Mouse (Mus musculus) kidney, adult 8-10 months (tissue): ENCODE data around the gene Snrnp25.
A peak's percentile ranks its signal among the peaks of the same experiment; 100 is the strongest.

ENCODE experiments used
- DNase-seq, 2 experiments: peaks; one replicate each; pipeline ENCODE4 v3.0.0; 2022

Snrnp25 gene

DNA sequence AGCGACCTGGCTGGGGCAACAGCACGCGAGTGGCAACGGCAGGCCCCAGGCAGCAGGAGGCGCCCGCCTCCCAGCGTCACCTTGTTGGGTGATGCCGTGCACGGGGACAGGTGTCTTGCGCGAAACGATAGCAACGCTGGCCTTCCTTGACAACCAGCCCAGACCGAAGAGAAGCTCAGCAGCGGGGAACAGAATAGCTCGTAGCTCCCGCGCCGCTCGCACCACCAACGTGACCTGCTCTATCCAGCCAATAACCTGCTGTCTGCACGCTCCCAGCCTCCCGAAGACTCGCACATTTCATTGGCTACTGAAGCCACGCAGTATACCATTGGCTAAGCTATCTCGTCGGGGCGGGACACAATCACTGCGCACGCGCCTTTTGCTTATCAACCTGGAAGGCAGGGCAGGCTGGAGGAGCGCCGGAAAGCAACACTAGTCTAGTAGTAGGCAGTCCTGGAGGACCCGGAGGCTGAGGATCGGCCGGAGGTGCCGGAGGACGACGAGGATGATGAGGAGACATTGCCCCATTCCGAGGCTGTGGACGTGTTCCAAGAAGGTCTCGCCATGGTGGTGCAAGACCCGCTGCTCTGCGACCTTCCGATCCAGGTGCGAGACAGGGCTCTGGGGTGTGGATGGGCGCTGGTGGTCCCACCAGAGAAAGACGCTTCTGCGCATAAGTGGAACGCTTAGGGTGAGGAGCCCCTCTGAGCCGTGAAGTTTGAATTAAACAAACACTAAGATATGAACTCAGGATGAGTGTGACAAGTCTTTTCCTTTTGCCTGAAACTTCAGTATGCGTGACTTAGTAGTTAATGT lies at the start of gene Snrnp25:
TSS of gene Snrnp25 (plus strand) at position 358 of the 816 bp plus-strand sequence.
- peak; percentile 98 for DNase-seq

DNA sequence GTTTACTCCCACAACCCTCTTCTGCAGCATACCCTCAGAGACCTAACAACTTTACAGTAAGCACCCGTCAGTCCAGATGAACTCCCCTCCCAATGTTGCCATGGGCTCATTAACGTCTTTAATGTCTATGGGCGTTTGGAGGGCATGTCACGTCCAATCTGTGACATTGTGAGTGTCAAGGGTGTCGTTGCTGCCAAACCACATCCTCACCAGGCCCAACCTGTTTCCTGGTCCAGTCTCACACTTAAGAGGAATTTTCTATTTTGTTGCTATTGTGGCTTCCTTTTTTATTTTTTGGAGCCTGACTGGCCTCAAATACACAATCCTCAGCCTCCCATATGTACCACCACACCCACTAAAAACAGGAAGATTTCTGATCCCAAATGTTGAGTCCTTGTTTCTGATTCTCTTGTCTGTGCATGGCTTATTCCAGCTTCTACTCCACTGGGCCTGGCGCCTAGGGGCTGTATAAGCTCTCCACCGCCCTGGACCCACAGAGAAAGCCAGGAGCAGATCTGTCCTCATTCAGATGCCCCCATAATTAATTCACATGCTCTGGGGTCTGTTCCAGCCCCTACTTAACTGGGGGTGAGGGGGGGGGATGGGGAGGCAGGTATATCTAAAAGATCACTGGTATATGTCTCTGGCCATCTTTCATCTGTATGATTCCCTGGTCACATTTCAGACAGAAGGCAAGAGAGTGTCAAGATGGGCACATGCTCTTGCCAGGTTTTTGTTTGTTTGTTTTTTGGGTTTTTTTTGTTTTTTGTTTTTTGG lies 48.2 kb upstream of the Snrnp25 start:
- DNase-seq, result no peak

DNA sequence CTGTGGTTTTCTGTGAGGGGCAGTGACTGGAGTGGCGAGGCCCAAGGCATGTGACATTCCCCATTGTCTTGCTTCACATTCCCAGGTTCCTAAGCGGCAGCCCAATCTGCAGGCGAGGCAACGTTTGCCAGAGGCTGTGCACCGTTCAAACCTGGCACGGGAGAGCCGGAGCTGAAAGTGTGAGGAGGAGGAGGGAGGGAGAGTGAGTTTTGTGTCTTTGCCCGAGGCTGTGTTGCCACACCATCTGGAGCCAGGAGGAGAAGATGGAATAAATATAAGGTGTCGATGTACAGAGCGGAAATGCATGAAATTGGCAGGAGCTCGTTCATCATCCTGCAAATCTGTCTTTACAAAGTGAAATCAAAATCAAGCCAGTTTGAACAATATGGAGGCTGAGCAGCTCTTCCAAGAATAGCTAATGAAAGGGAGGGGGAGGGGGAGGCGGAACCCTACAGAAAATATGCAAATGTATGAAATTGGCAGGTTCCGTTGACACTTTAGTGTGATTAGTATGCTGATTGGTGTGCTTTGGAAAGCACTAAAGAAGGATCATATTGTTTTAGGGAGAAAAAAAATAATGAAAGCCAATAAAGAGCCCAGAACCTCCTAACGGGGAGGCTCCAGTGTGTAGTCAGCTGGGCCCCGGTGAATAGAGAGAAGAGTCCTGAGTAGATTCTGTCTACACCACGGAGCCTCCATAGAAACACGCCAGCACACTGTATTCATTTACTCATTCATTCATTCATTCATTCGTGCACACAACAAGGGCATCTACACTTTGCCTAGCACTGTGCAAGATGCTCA lies 47.2 kb upstream of the Snrnp25 start:
- no peak for DNase-seq

DNA sequence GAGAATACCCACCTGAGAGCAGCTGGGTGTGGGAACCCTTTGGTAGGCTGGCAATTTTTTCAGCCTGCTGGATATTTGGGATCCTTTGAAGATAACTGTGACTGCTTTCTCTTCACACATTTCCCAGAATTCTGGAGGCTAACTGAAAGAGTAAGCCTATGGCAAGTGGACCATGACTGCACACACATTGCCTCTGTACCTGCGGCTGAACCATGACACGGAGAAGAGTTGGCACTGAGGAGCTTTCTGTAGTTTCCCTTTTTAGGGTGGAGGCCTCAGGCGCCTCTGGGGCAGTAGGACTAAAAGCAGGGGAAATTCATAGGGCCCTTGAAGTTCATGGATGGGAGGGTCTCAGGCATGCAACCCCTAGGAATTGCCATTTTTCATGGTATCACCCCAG lies 46.0 kb upstream of the Snrnp25 start:
- DNase-seq, result no peak

DNA sequence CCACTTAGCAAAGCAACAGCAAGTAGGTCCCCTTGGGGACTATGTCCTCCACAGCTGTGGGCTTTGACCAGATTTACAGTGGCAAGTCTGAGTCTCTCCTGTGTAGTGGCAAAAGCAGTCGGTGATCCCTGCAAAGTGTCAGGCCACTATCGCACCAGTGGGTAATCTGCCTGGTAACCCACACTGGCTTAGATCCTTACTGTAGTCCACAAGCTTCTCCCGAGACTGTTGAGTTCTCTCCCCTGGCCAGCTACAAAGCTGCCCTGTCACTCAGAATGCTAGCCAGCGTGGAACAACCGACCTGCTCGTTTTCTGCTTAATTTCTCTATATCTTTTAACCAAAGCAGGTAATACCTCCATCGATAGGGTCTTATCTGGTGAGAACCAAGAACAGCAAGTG lies 44.9 kb upstream of the Snrnp25 start:
- DNase-seq, result no peak

DNA sequence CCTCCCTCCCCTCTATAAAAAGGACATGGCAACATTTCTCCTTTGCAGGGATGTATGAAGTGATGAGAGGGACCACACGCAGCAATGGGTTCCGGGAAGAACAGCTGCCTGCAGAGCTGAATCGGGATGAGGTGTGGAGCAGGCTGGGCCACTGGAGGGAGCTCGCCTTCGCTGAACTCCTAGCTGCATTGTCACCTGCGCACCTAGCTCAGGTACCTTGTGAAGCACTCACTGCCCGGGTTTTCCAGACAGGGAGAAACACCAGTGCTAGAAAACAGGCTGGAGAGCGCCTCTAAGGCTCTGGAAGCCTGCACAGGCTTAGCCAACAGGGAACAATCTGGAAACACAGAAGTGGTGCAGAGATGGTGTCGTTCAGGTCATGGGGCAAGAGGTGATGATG lies 43.7 kb upstream of the Snrnp25 start:
- peak; percentile 26 to 44 for DNase-seq

DNA sequence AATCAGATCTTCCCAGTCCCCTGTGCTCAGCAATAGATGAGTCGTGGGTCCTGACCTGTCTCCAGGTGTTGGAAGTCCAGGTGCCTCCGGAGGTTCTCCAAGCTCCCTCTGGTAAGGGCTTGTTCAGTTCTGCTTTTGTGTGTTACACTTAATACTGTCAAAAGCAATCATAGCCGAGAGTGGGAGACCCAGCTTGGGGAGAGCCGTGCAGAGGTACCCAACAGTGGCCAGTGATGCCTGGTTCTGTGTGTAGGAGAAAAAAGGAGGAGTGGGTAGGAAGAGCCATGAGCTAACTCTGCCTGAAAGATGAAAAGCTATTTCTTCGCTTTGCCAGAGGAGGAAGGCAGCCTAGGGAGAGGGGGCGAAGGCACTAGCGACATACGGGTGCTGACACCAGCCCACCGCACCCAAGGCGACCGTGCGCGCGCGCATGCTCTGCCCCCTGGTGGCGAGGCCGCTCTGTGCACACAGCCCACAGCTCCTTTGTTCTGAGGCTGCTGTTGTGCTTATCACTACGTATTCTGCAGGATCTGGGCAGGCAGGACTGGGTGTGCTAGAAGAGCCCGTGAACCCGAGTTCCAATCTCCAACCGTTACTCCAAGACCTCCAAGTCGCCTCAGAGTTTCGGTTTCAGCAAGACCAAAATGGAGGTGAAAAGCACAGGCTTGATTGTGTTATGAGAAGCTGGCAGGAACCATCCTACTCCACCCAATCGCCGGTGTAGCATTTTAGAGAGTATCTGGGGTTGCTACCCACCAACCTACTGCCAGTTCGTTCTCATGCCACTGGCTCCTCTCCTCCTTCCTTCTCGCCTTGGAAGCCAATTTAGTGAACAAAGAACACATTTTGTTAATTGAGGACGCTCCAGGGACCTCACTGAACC lies 43.1 kb upstream of the Snrnp25 start:
- peak; percentile 25 to 59 for DNase-seq

DNA sequence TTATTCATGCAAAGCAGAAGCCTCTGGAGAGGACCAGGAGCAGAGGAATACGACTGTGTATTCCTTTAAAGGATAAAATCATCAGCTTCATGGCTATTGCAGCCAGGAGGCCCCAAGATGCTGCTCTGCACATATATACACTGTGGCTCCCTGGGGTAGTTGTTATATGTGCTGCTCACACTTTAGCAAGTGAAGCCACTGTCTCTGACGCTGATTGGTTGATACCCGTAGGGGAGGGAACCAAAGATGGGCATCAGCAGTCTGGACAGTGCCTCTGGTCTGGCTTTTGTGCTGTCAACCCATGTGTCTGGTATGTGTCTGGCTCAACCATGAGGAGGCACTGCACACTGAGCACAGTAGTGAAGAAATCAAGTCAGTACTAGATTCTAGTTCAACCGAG lies 38.5 kb upstream of the Snrnp25 start:
- no peak for DNase-seq

DNA sequence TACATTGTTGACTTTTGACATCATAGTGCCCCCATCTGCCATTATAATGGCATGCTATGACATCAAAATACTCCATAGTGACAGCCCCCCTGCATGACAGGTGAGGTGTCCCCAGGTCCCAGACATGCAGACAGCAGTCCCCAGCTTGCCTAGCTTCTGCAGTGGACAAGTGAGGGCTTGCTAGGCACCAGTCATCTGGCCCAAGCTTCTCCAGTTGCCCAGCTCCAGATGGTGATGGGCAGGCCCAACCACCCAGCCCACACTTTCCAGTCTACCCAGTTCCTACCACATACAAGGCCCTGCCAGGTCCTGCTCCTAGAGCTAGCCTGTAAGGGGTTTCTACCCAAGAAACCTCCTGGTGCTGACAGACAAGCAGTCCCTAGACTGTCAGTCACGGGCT lies 26.7 kb upstream of the Snrnp25 start:
- DNase-seq, result no peak

DNA sequence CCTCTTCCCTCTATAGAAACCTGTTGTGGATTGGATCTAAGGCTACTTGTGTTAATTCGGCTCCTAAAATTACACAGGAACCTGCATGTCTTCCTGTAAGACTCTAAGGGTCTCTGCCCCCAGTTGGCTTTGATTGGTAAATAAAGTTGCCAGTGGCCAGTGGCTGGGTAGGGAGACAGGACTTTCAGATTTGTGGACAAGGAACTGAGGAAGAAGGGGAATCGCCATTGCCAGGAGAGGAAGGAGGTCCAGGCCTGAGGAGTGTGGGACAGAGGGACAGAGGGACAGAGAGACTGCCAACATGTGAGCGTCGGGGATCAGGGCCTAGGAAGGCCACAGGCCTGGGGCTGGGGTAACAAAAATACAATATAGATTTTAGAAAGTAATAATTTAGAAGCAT lies 24.0 kb upstream of the Snrnp25 start:
- DNase-seq, result no peak

DNA sequence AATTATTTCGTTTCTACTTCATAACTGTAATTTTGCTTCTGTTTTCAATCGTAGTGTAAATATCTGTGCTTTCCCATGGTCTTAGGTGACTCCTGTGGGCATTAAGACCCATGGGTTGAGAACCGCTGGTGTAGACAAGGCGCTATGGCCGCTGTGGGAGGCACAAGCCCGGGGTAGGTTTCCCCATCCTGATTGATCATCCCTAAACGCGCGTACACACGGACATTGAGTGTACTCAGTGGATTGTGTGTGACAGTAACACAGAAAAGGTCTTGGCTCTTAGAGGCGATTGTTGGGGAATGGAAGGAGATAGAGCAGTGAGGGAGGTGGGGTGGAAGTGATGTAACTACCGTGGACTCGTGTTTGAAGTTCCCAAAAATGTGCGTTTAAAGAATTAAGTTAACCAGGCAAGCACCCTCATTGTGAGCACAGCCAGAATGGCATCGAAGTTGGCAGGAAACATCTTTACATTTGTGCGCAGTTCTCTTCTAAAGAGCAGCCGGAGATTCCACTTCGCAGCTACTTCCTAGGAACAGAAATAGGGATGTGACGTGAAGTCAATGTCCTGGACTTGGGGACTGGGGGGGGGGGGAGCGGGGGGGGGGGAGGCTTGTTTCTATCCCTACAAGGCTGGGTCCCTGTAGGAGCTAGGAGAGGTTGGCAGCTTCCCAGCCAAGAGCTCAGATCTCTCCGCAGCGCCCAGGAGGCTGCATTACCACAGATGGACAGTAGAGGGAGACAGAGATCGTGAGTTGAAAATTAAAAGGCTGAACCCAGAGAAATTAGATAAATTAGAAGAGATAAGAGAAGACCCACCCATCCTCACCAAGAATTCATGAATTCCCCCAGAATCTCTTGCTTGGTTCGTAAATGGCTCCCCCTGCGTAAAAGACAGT lies 23.0 kb upstream of the Snrnp25 start:
- DNase-seq, result peak; percentile 61 to 87

DNA sequence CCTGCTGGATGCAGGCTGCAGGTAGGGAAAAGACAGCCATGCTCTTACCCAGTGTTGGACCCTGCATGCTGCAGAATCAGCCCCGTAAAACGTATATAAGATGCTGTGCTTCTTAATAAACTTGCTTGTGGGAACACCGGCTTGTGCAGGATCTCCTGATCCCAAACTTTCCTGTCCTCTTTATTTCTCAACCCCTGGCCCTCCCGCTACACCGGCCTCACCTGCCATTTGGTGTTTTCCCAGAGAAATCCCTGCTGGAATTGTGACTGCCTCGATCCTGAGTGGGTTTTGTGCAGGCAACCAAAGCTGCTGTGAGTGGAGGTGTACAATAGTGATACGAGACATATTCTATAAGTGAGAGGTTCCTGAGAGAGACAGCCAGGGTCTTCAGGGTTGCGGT lies 20.7 kb upstream of the Snrnp25 start:
- no peak for DNase-seq

DNA sequence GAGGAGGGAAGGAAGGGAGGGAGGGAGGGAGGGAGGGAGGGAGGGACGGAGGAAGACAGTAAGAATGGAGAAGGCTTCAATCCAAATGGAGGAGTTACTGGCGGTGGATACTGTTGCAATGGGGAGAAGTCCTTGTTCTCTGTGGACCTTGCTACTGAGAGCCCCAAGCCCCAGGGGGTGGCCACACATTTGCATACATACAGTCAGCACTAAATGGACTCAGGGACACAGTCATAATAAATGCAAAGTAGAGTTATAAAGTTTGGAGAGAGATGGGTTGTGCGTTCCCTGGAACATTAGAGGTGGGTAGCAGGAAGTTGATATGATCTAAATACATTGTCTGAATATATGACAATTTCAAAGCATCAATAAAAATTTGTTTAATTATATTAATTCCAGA lies 19.2 kb upstream of the Snrnp25 start:
- no peak for DNase-seq

DNA sequence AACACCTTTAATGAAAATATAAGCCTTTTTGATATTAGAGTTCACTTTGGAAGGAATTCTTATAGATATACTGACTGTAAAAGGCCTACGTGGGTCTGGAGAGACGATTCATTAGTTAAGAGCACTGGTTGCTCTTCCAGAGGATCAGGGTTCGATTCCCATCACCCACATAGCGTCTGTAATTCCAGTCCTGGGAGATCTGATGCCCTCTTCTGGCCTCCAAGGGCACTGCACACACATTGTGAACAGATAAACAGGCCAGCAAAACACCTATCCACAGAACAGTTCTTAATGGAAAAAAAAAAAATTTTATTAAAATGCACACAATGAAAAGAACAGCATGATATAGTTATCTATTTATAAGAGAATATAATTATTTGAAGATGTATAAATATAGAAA lies 18.0 kb upstream of the Snrnp25 start:
- no peak for DNase-seq

DNA sequence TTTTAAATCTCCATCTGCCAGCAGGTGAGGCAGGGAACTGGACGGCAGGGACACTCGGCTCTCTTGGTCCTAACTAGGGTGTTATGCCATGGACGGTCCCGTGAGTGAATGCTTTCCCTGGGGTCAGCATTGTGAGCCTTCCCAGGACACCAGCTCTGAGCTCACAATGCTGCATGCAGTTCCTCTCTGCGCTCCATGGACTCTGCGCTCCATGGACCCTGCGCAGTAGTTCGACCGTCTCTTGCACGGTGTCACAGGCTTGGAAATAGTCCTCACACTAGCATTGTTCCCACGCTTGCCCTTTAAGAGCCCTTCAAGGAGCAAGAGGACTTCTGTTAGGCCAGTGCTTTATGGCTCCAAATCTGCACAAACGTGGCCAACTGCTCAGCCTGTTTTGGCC lies 16.3 kb upstream of the Snrnp25 start:
- no peak for DNase-seq

DNA sequence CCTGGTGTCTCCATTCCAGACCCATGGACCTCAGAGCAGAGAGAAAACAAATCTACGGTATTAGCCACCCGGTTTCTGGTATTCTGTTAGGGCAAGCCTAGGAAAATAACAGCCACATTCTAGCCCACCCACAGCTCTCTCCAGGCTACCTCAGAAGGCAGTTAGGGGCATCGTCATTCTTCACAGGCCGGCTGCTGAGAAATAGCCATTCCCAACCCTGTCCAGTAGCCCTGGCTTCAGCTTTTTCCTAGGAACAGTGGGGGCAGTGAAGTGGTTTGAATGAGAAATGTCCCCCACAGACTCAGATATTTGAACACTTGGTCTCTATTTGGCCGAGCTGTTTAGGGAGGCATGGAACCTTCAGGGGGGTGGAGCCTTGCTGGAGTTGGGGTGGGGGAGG lies 15.8 kb upstream of the Snrnp25 start:
- no peak for DNase-seq

DNA sequence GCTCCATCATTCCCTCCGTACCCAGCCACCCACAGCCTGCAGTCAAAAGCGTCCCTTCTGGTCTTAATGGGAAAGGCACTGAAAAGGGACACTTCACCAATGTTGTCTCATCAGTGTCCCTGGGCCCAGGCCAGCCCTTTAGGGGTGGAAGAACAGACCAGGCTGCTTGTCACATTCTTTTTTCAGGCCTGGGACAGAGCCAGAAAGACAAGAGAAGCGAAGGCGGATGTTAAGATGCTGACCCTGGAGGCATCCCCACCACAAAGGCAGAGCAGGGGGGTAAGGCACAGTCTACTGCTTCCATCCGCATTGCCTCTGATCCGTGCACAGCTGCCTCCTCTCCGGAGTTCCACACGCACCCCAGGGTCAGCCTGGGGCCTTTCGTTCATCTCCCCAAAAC lies 15.1 kb upstream of the Snrnp25 start:
- no peak for DNase-seq

DNA sequence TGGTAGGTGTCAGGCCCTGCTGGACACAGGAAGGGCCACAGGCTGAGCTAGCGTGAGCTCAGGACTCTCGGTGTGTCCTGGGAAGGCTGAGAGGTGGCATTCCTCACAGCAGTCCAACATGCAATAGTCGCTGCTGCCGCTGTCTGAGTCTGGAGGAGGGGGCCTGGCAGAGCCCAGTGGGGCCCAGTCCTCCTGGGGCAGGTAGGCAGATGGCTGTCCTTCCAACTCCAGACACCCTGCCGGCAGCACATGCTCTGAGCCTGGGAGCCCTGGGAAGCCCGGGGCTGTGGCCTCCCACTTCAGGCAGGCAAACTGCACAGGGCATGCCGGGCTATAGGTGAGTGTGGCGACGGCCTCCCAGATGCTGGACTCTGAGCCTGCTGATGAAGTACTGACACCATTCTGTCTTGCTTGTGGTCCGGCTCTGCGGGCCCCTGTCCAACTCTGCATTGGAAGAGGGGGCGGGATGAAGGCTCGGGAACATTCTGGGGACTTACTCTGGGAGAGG lies 14.6 kb upstream of the Snrnp25 start:
- no peak for DNase-seq

DNA sequence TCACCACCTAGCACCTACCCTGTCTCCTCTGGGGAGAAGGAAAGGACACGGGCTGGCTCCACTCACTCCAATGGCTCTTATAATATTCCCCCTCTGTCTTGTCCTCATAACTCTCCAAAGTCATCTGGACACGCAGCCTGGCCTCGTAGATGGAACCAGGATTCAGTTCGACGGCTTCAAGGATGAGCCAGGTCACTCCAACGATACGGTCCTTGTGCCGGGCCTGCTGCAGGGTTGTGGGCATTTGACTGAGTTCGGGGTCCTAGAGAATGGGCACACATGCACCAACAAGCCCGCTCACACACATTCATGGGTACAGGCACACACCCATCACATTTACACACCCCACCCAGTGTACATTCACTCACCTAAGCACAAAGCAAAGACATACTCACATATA lies 12.1 kb upstream of the Snrnp25 start:
- DNase-seq, result no peak

DNA sequence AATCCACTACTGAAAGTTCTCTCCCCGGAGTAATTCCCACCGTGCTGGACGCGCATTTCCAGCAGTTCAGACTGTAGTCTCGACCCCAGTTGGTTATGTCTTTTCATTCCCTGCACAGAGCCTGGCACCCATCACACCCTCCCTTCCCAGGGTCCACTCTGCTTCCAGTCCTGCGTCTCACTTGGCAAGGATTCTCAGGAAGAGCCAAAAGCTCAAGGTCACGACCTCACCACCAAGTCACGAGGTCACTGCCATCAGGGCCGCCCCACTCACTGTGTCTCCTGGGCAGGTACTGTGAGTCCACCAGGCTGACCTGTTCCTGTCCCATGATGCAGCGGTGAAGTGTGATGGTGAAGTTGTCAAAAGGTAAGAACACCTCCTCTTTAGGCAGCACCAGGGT lies 11.1 kb upstream of the Snrnp25 start:
- no peak for DNase-seq

DNA sequence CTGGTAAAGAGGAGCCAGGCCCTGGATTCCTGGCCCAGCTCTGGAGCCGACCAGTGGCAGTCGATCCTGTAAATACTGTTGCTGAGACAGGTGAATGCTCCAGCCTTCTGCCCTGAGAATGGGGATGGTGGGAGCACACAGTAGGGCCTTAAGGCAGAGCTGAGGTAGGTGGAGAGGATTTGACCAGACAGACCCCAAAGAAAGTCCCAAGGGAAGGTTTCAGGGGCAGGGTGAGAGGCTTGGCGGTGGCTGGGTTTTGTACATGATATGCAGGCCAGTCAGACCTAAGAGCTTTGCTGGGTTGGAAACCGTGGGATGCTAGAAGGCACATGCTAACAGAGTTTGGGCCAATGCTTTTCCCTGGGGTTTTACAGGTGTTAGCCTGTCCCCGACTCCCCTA lies 10.6 kb upstream of the Snrnp25 start:
- DNase-seq, result no peak
